Mouse (Mus musculus) kidney, adult 9 months (tissue): ENCODE measurements at regions not wholly inside any gene's neighbourhood (a gene's known extent, or its start where the extent isn't known, plus 50 kb on each side); places are given as distances from the start of the nearest gene placed in this dataset.
A peak's percentile ranks its signal among the peaks of the same experiment; 100 is the strongest.

Experiments used
- DNase-seq: peaks from one replicate; pipeline ENCODE4 v3.0.0; 2022

GRCm38 (mm10) chr2:72541246-72541645, 65.3 kb downstream of the Cdca7 start:
- DNase-seq: no peak

- DNase-seq: no peak
Observed at GRCm38 (mm10) chr2:72545453-72545852, 69.5 kb downstream of the Cdca7 start.

GRCm38 (mm10) chr2:72546476-72546875, 70.5 kb downstream of the Cdca7 start:
- DNase-seq: peak; percentile 20

GRCm38 (mm10) chr2:72546963-72547362, 71.0 kb downstream of the Cdca7 start:
- no peak for DNase-seq

GRCm38 (mm10) chr2:72551268-72551667, 75.3 kb downstream of the Cdca7 start:
- no peak for DNase-seq

GRCm38 (mm10) chr2:72554603-72555002, 78.6 kb downstream of the Cdca7 start:
- DNase-seq: no peak

- DNase-seq: no peak
Observed at GRCm38 (mm10) chr2:72555116-72555515, 79.2 kb downstream of the Cdca7 start.

GRCm38 (mm10) chr2:72555556-72555955, 79.6 kb downstream of the Cdca7 start:
- DNase-seq: no peak

- no peak for DNase-seq
Observed at GRCm38 (mm10) chr2:72556064-72556821, 80.3 kb downstream of the Cdca7 start.

GRCm38 (mm10) chr2:72557161-72557560, 81.2 kb downstream of the Cdca7 start:
- DNase-seq: no peak

GRCm38 (mm10) chr2:72557565-72558260, 81.8 kb downstream of the Cdca7 start:
- DNase-seq: no peak

GRCm38 (mm10) chr2:72561383-72561782, 85.4 kb downstream of the Cdca7 start:
- DNase-seq: no peak

GRCm38 (mm10) chr2:72578322-72578721, 102.4 kb downstream of the Cdca7 start:
- DNase-seq: no peak

GRCm38 (mm10) chr2:72581136-72581535, 105.2 kb downstream of the Cdca7 start:
- DNase-seq: no peak

- DNase-seq: no peak
Observed at GRCm38 (mm10) chr2:72588814-72589213, 112.9 kb downstream of the Cdca7 start.

- no peak for DNase-seq
Observed at GRCm38 (mm10) chr2:72592011-72592410, 116.1 kb downstream of the Cdca7 start.

GRCm38 (mm10) chr2:72596994-72597925, 121.3 kb downstream of the Cdca7 start:
- DNase-seq: no peak

GRCm38 (mm10) chr2:72597941-72598340, 122.0 kb downstream of the Cdca7 start:
- no peak for DNase-seq

GRCm38 (mm10) chr2:72600723-72601122, 124.8 kb downstream of the Cdca7 start:
- no peak for DNase-seq

GRCm38 (mm10) chr2:72602152-72602551, 126.2 kb downstream of the Cdca7 start:
- DNase-seq: no peak

GRCm38 (mm10) chr2:72612221-72612620, 136.3 kb downstream of the Cdca7 start:
- DNase-seq: no peak

GRCm38 (mm10) chr2:72614256-72614655, 138.3 kb downstream of the Cdca7 start:
- DNase-seq: no peak

GRCm38 (mm10) chr2:72615869-72616268, 139.9 kb downstream of the Cdca7 start:
- no peak for DNase-seq
